Mouse (Mus musculus): Measurements from ENCODE around the gene Dpysl4. TPM values are rescaled to one million over a fixed set of nuclear protein-coding genes. Genes with fewer than 3 reads are reported as not detected.

The Dpysl4 gene
- total RNA-seq (2023) = not detected in 2 replicates

DNA sequence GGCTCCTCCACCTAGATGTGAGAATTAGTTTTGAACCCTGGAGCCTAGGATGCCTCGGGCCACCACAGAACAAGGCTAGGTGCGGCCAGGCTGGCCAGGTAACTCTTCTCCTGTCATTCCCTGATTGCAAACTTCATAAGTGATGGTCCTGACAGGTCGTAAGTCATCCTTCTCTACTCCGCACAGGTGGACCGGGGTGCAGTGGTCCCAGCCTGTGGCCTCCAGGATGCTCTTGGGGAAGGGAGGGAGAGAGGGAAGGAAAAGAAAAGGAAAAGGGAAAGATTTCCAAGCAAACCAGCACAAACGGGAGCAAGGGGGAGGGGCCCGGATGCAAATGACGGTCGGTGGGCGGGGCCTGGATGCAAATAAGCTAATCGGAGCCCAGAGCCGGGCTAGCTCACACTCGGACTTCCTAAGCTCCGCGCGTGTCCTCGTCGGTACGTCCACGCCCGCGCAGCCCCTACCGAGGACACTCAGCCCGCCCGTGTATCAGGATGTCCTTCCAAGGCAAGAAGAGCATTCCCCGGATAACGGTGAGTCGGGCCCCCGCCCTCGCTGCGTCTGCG, at the start of gene Dpysl4:
Dpysl4 (plus strand) TSS at position 373 of the 566 bp plus-strand sequence.

Other genes with a start within 250 kb of the Dpysl4 start
- 68.0 and 87.9 TPM in 2 replicates for gene Ppp2r2d, start 239.9 kb upstream of the Dpysl4 start, total RNA-seq (2023)
- gene Mapk1ip1, start 239.7 kb upstream of the Dpysl4 start, total RNA-seq (2023) = 23.9 and 30.1 TPM in 2 replicates
- gene Bnip3, start 176.5 kb upstream of the Dpysl4 start, total RNA-seq (2023) = 9.6 and 9.8 TPM in 2 replicates
- gene Jakmip3, start 145.3 kb upstream of the Dpysl4 start, total RNA-seq (2023) = not detected in 2 replicates
- gene Lrrc27, start 127.0 kb downstream of the Dpysl4 start, total RNA-seq (2023) = 8.1 and 8.6 TPM in 2 replicates
- 0.22 and 0.27 TPM in 2 replicates for gene Stk32c, start 127.3 kb downstream of the Dpysl4 start, total RNA-seq (2023)
- gene Pwwp2b, start 162.5 kb downstream of the Dpysl4 start, total RNA-seq (2023) = 7.4 and 10.3 TPM in 2 replicates

Data from neutrophil, adult 65 days (primary cell).